8 mouse cellular contexts compared by ENCODE assay signal in the genomic region with DNA sequence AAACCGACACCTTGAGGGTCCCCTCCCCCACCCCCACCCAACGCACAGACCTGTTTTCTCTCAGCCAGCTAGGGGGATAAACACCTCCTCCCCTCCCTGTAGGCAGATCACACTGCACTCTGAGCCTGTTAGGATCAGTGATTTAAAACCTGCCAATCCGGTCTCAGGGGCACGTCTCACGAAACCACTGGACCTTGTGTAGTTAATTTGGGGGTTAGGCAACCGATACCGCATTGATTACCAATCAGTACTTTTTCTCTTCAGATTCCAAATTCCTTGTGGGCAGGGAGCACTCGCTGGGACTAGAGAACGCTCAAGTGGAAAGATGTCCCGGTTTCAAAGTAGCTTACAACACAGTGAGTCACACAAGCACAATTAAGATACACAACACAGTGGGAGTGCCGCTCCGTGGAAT.
DNase-seq lines count a peak whose midpoint lies in the region; ATAC-seq lines count a peak whose summit lies in the region.

No protein-coding gene starts in this region.

- peak overlapping the region; percentile 85 for H3K9ac ChIP-seq in heart, embryonic 11.5 days (ENCODE audit: low read depth, low read length)
- H3K9ac ChIP-seq in forebrain, embryonic 15.5 days (replicated peaks) = peak overlapping the region; percentile 63
- H3K9ac ChIP-seq in liver, embryonic 15.5 days = no peak overlapping the region

- H3K4me3 ChIP-seq in heart, embryonic 11.5 days (ENCODE audit: low read depth, low read length) = peak overlapping the region; percentile 88
- H3K4me3 ChIP-seq in forebrain, embryonic 15.5 days = peak overlapping the region; percentile 60
- H3K4me3 ChIP-seq in liver, embryonic 15.5 days (replicated peaks) = peak overlapping the region; percentile 65

- H3K36me3 ChIP-seq in heart, embryonic 11.5 days (ENCODE audit: control insufficient read depth, insufficient read depth, low read length) = no peaks in the 10 kb centered on the region
- no peaks in the 10 kb centered on the region for H3K36me3 ChIP-seq in forebrain, embryonic 15.5 days
- H3K36me3 ChIP-seq in liver, embryonic 15.5 days (replicated peaks) = no peaks in the 10 kb centered on the region

- H3K9me3 ChIP-seq in heart, embryonic 11.5 days (replicated peaks; ENCODE audit: control insufficient read depth, low read length) = no peaks in the 10 kb centered on the region
- H3K9me3 ChIP-seq in forebrain, embryonic 15.5 days = no peaks in the 10 kb centered on the region
- H3K9me3 ChIP-seq in liver, embryonic 15.5 days (replicated peaks) = no peaks in the 10 kb centered on the region

- no peaks in the 10 kb centered on the region for H3K27me3 ChIP-seq in heart, embryonic 11.5 days (ENCODE audit: control insufficient read depth, insufficient read depth, low read length)
- peaks cover 9% of the 10 kb centered on the region; the same call in 1 of the 2 replicates for H3K27me3 ChIP-seq in forebrain, embryonic 15.5 days
- H3K27me3 ChIP-seq in liver, embryonic 15.5 days = peaks cover 71% of the 10 kb centered on the region

- WGBS in heart, embryonic 11.5 days (ENCODE audit: insufficient replicate concordance) = under 1% methylated on average over 12 of the region's 12 CpGs
- WGBS in forebrain, embryonic 15.5 days = 2% methylated on average over 12 of the region's 12 CpGs
- 3% methylated on average over 12 of the region's 12 CpGs for WGBS in liver, embryonic 15.5 days (ENCODE audit: insufficient replicate concordance)

- H3K4me2 ChIP-seq in heart, embryonic 11.5 days = peak overlapping the region; percentile 93
- H3K4me2 ChIP-seq in forebrain, embryonic 15.5 days (replicated peaks) = peak overlapping the region; percentile 97
- H3K4me2 ChIP-seq in liver, embryonic 15.5 days = peak overlapping the region; percentile 79

- no peak for DNase-seq in heart, postnatal 36 days
- DNase-seq in ES-CJ7 (ENCODE audit: low read depth, low spot score) = peak; percentile 44
- DNase-seq in layer of hippocampus, adult 9-10 months (ENCODE audit: low spot score) = no peak
- DNase-seq in frontal cortex, postnatal 10 days (ENCODE audit: low spot score in 2 of 2) = no peak

- H3K27ac ChIP-seq in heart, embryonic 11.5 days (ENCODE audit: low read depth, low read length) = peak overlapping the region; percentile 84; the same call in 1 of the 2 replicates
- H3K27ac ChIP-seq in forebrain, embryonic 15.5 days (replicated peaks) = no peak overlapping the region
- H3K27ac ChIP-seq in liver, embryonic 15.5 days (replicated peaks) = no peak overlapping the region

- intact Hi-C loops in heart, postnatal 36 days (cut with DNase I) = loop anchor here (2.0 kb wide), 4 partner anchors 31 to 105 kb away; no protein-coding TSS in a partner anchor

- H3K4me1 ChIP-seq in heart, embryonic 11.5 days (ENCODE audit: control insufficient read depth, insufficient read depth, low read length) = peaks cover 13% of the 10 kb centered on the region
- peaks cover 19% of the 10 kb centered on the region for H3K4me1 ChIP-seq in forebrain, embryonic 15.5 days
- H3K4me1 ChIP-seq in liver, embryonic 15.5 days (replicated peaks) = peaks cover 30% of the 10 kb centered on the region

- no peak for ATAC-seq in heart, embryonic 11.5 days (replicated peaks; ENCODE audit: insufficient number of reproducible peaks, low FRiP score, low TSS enrichment)
- peak; percentile 20; the same call in 1 of the 2 replicates for ATAC-seq in forebrain, embryonic 15.5 days (replicated peaks)
- ATAC-seq in liver, embryonic 15.5 days (ENCODE audit: insufficient read depth) = no peak
- no peak; the same call in 1 of the 2 replicates for ATAC-seq in cerebellum, adult (ENCODE audit: insufficient number of reproducible peaks, low FRiP score, low TSS enrichment)
